Mouse (Mus musculus) kidney, adult 2 months (tissue): ENCODE measurements around the gene Olfr1184. TPM values are rescaled to one million over a fixed set of nuclear protein-coding genes. Genes with fewer than 3 reads are reported as not detected.
"Not testable (repeated sequence)": the region's sequence is repeated elsewhere in the genome, so short reads cannot be mapped to it uniquely, and the experiment has no call there.

Experiments used
- DNase-seq: peaks from one replicate; pipeline ENCODE4 v3.0.0; 2021
- H3K27ac ChIP-seq: fragments of 200-500 bp; 2 replicates; pipeline ENCODE4 v1.5.1; 2012; ENCODE audit warnings: low read depth, low read length, control low read depth, inconsistent platforms; ENCODE audit not compliant: insufficient read depth
- H3K27me3 ChIP-seq: fragments of 200-500 bp; replicated peaks from 2 replicates; pipeline ENCODE4 v1.6.1; 2012; ENCODE audit warnings: mild to moderate bottlenecking, moderate library complexity, low read length, inconsistent platforms; ENCODE audit not compliant: control insufficient read depth, insufficient read depth
- H3K36me3 ChIP-seq: fragments of 200-500 bp; 2 replicates; pipeline ENCODE4 v1.6.1; 2012; ENCODE audit warnings: mild to moderate bottlenecking, moderate library complexity, low read length, inconsistent platforms; ENCODE audit not compliant: control insufficient read depth, insufficient read depth
- H3K4me1 ChIP-seq: fragments of 200-500 bp; 2 replicates; pipeline ENCODE4 v1.6.1; 2011; ENCODE audit warnings: low read length; ENCODE audit not compliant: control insufficient read depth, insufficient read depth
- H3K4me3 ChIP-seq: fragments of 200-500 bp; 2 replicates; pipeline ENCODE4 v1.5.1; 2011; ENCODE audit warnings: mild to moderate bottlenecking, low read depth, low read length, control low read depth; ENCODE audit not compliant: insufficient read depth
- CTCF ChIP-seq: fragments of 200-500 bp; conservative IDR thresholded peaks from 2 replicates; pipeline ENCODE4 v1.5.1; 2011; ENCODE audit warnings: low read depth, mild to moderate bottlenecking, control low read depth, low read length, moderate library complexity, mixed read lengths; ENCODE audit not compliant: insufficient read depth, insufficient read length
- POLR2A ChIP-seq: fragments of 200-500 bp; IDR thresholded peaks from one replicate; pipeline ENCODE4 v1.6.1; 2011; ENCODE audit warnings: low read depth, low read length, control low read depth
- WGBS: fragments of 180-500 bp; shearing (Covaris S2); methylation state at CpG from one replicate; pipeline ENCODE4 v1.1.7; 2018; 5-methylcytosine and 5-hydroxymethylcytosine counted together
- polyA plus RNA-seq: library from polyadenylated mRNA; depleted of rRNA; stranded (reverse); fragments of >200 nt; gene quantifications from 2 replicates; pipeline ENCODE4 v1.2.3, GENCODE M21; 2012; rRNA removed

Olfr1184 gene
- polyA plus RNA-seq = not detected in 2 replicates

- Histone ChIP-seq H3K27ac (no peak within 1 kb of the TSS), H3K36me3 (no peaks in the 10 kb centered on the region), H3K4me1 (no peaks in the 10 kb centered on the region), H3K27me3 (no peaks in the 10 kb centered on the region), H3K4me3 (no peak within 1 kb of the TSS)
- TF ChIP-seq POLR2A = no peak
- no peak for TF ChIP-seq CTCF
- no peak for DNase-seq
- WGBS = 85% methylated on average over 2 of the region's 2 CpGs
Measured at GRCm38 (mm10) chr2:88483298-88483697, at the start of gene Olfr1184. Gene Olfr1184 (plus strand): TSS chr2:88483598.

GRCm38 (mm10) chr2:88449031-88449430 is 34.4 kb upstream of the Olfr1184 start, which contains the start of gene Gm13757:
Gene Gm13757 (minus strand): TSS chr2:88449131.
- no peaks in the 10 kb centered on the region for H3K4me1 ChIP-seq
- no peaks in the 10 kb centered on the region for H3K36me3 ChIP-seq
- H3K27me3 ChIP-seq = no peaks in the 10 kb centered on the region
- TF ChIP-seq POLR2A (no peak), CTCF (no peak)
- no peak within 1 kb of the TSS for H3K4me3 ChIP-seq
- H3K27ac ChIP-seq = no peak within 1 kb of the TSS
- 80% methylated on average over 1 of the region's 1 CpGs for WGBS
- DNase-seq = no peak

- H3K27ac ChIP-seq, H3K4me1 ChIP-seq, H3K27me3 ChIP-seq, H3K36me3 ChIP-seq, H3K4me3 ChIP-seq, DNase-seq: not testable (repeated sequence)
- 93% methylated on average over 1 of the region's 1 CpGs for WGBS
Measured at GRCm38 (mm10) chr2:88454567-88454966, 28.8 kb upstream of the Olfr1184 start, which contains the start of gene Olfr1183. Gene Olfr1183 (plus strand): TSS chr2:88454867.

- Histone ChIP-seq H3K27me3 (no peaks in the 10 kb centered on the region), H3K4me1 (no peaks in the 10 kb centered on the region), H3K4me3 (no peak within 1 kb of the TSS), H3K36me3 (no peaks in the 10 kb centered on the region), H3K27ac (no peak within 1 kb of the TSS)
- no peak for DNase-seq
- WGBS = 66% methylated on average over 2 of the region's 2 CpGs
- TF ChIP-seq POLR2A = no peak
- no peak for TF ChIP-seq CTCF
Measured at GRCm38 (mm10) chr2:88493020-88493419, 9.6 kb downstream of the Olfr1184 start, which contains the start of gene Olfr1185-ps1. Gene Olfr1185-ps1 (plus strand): TSS chr2:88493320.

GRCm38 (mm10) chr2:88518251-88518650 is 34.9 kb downstream of the Olfr1184 start, which contains the start of gene Olfr1186:
Gene Olfr1186 (plus strand): TSS chr2:88518551.
- DNase-seq = no peak
- WGBS = 68% methylated on average over 2 of the region's 2 CpGs
- Histone ChIP-seq H3K27ac (no peak within 1 kb of the TSS), H3K27me3 (no peaks in the 10 kb centered on the region), H3K4me1 (no peaks in the 10 kb centered on the region), H3K4me3 (no peak within 1 kb of the TSS), H3K36me3 (no peaks in the 10 kb centered on the region)
- TF ChIP-seq POLR2A (no peak), CTCF (no peak)

- no peaks in the 10 kb centered on the region for H3K36me3 ChIP-seq
- TF ChIP-seq POLR2A = no peak
- TF ChIP-seq CTCF = no peak
- no peak overlapping the region for H3K27ac ChIP-seq
- no peak overlapping the region for H3K4me3 ChIP-seq
- WGBS = 70% methylated on average over 3 of the region's 3 CpGs
- no peaks in the 10 kb centered on the region for H3K27me3 ChIP-seq
- no peak for DNase-seq
- no peaks in the 10 kb centered on the region for H3K4me1 ChIP-seq
Measured at GRCm38 (mm10) chr2:88525720-88526119, 42.3 kb downstream of the Olfr1184 start.

Other genes starting within 250 kb of the Olfr1184 start
- not detected in 2 replicates for gene Olfr1173, start 203.7 kb upstream of the Olfr1184 start, polyA plus RNA-seq
- not detected in 2 replicates for gene Olfr1174-ps, start 168.5 kb upstream of the Olfr1184 start, polyA plus RNA-seq
- not detected in 2 replicates for gene Olfr1175-ps, start 156.4 kb upstream of the Olfr1184 start, polyA plus RNA-seq
- not detected in 2 replicates for gene Olfr1176, start 146.9 kb upstream of the Olfr1184 start, polyA plus RNA-seq
- not detected in 2 replicates for gene Olfr1177-ps, start 137.1 kb upstream of the Olfr1184 start, polyA plus RNA-seq
- gene Olfr1178, start 96.5 kb upstream of the Olfr1184 start, polyA plus RNA-seq = not detected in 2 replicates
- gene Olfr1179, start 77.1 kb upstream of the Olfr1184 start, polyA plus RNA-seq = not detected in 2 replicates
- gene Olfr1180, start 64.4 kb upstream of the Olfr1184 start, polyA plus RNA-seq = not detected in 2 replicates
- not detected in 2 replicates for gene Olfr1181, start 57.4 kb upstream of the Olfr1184 start, polyA plus RNA-seq
- gene Gm13757, start 34.5 kb upstream of the Olfr1184 start, polyA plus RNA-seq = not detected in 2 replicates
- gene Olfr1183, start 28.7 kb upstream of the Olfr1184 start, polyA plus RNA-seq = not detected in 2 replicates
- not detected in 2 replicates for gene Olfr1185-ps1, start 9.7 kb downstream of the Olfr1184 start, polyA plus RNA-seq
- not detected in 2 replicates for gene Olfr1186, start 35.0 kb downstream of the Olfr1184 start, polyA plus RNA-seq
- not detected in 2 replicates for gene Olfr1188, start 73.3 kb downstream of the Olfr1184 start, polyA plus RNA-seq
- gene Olfr1189, start 102.9 kb downstream of the Olfr1184 start, polyA plus RNA-seq = not detected in 2 replicates
- not detected in 2 replicates for gene Olfr1191-ps1, start 156.9 kb downstream of the Olfr1184 start, polyA plus RNA-seq
- not detected in 2 replicates for gene Olfr1192-ps1, start 164.9 kb downstream of the Olfr1184 start, polyA plus RNA-seq
- gene Olfr1193, start 192.0 kb downstream of the Olfr1184 start, polyA plus RNA-seq = not detected in 2 replicates
- gene Olfr1195, start 205.6 kb downstream of the Olfr1184 start, polyA plus RNA-seq = not detected in 2 replicates
- not detected in 2 replicates for gene Olfr1196, start 221.0 kb downstream of the Olfr1184 start, polyA plus RNA-seq
- not detected in 2 replicates for gene Olfr1197, start 248.8 kb downstream of the Olfr1184 start, polyA plus RNA-seq